Mouse (Mus musculus): Measurements from ENCODE around the gene Ltb. TPM values are rescaled to one million over a fixed set of nuclear protein-coding genes. Genes with fewer than 3 reads are reported as not detected.

Gene Ltb
- polyA plus RNA-seq, 1 experiment from 2014 or later, result 6.4 TPM

DNA sequence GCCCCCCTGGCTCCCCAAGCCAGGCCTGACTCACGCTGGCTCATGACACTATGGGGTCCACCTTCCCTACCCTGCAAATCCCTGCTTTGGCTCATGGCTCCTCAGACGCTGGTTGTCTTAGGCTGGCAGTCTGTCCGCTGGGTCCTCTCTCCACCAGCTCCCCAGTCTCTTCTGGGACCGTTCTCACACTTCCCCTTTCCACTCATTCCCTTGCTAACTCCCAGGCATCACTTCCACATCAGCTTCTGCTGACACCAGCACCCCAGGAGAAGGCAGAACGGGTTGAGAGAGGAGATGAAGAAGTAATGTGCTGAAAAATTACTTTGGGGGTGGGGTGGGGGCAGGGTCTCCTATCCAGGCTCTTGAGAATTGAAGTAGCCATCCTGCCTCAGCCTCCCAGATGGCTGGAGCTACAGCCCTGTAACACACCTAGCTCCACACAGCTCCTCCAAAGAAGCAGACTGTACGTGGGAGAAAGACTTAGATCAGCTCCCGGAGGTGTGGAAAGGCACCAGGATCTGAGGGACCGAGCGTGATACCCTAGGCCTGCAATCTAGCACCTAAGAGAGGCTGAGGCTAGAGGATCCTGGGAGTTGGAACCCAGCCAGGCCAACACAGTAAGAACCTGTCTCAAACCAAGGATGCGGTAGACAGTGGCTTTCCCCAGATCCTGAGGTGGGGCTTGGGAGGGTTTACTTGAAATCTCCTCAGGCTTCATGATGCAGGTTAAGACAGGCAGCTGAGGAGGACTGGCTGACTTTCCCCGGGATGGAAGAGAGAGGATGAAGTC lies 21.6 kb upstream of the Ltb start:
- 54% methylated on average over 11 of the region's 11 CpGs for WGBS
- Histone ChIP-seq H3K4me3 (ENCODE audit: low read length) (no peak overlapping the region), H3K4me1 (ENCODE audit: control insufficient read depth, insufficient read depth, low read length) (no peaks in the 10 kb centered on the region; the same call in 1 of the 2 replicates), H3K9ac (ENCODE audit: low read length) (no peak overlapping the region), H3K9me3 (replicated peaks; ENCODE audit: control insufficient read depth, low read length) (no peaks in the 10 kb centered on the region), H3K27me3 (ENCODE audit: control insufficient read depth, insufficient read depth, low read length) (no peaks in the 10 kb centered on the region), H3K36me3 (ENCODE audit: control insufficient read depth, insufficient read depth) (no peaks in the 10 kb centered on the region), H3K4me2 (ENCODE audit: low read depth, low read length) (no peak overlapping the region), H3K27ac (ENCODE audit: low read length) (peak overlapping the region; percentile 42; the same call in 1 of the 2 replicates)
- ATAC-seq (replicated peaks; ENCODE audit: extremely low read depth, insufficient read depth, low FRiP score), result no peak

DNA sequence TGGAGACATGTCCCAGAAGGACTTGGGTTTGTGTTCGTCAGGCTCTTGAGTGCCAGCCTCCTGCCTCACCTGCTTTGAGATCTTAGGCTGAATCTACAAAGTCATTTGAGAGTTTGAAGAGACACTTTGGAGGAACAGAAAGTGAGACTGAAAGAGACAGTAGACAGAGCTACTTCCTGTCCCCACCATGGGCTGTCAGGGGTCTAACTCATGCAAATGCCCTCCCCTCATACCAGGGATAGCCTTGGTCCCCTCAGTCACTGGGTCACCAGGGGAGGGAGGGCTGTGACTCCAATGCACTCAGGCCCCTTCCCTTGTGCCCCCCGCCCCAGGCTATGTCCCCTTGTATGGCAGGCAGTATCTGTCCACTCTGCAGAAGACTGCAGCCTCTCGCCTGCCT lies 20.9 kb upstream of the Ltb start:
- Histone ChIP-seq H3K4me2 (ENCODE audit: low read depth, low read length) (no peak overlapping the region), H3K27me3 (ENCODE audit: control insufficient read depth, insufficient read depth, low read length) (no peaks in the 10 kb centered on the region), H3K4me3 (ENCODE audit: low read length) (no peak overlapping the region), H3K4me1 (ENCODE audit: control insufficient read depth, insufficient read depth, low read length) (no peaks in the 10 kb centered on the region; the same call in 1 of the 2 replicates), H3K9me3 (replicated peaks; ENCODE audit: control insufficient read depth, low read length) (no peaks in the 10 kb centered on the region), H3K27ac (ENCODE audit: low read length) (peak overlapping the region; percentile 42; the same call in 1 of the 2 replicates), H3K9ac (ENCODE audit: low read length) (no peak overlapping the region), H3K36me3 (ENCODE audit: control insufficient read depth, insufficient read depth) (no peaks in the 10 kb centered on the region)
- ATAC-seq (replicated peaks; ENCODE audit: extremely low read depth, insufficient read depth, low FRiP score), result no peak
- 55% methylated on average over 3 of the region's 3 CpGs for WGBS

DNA sequence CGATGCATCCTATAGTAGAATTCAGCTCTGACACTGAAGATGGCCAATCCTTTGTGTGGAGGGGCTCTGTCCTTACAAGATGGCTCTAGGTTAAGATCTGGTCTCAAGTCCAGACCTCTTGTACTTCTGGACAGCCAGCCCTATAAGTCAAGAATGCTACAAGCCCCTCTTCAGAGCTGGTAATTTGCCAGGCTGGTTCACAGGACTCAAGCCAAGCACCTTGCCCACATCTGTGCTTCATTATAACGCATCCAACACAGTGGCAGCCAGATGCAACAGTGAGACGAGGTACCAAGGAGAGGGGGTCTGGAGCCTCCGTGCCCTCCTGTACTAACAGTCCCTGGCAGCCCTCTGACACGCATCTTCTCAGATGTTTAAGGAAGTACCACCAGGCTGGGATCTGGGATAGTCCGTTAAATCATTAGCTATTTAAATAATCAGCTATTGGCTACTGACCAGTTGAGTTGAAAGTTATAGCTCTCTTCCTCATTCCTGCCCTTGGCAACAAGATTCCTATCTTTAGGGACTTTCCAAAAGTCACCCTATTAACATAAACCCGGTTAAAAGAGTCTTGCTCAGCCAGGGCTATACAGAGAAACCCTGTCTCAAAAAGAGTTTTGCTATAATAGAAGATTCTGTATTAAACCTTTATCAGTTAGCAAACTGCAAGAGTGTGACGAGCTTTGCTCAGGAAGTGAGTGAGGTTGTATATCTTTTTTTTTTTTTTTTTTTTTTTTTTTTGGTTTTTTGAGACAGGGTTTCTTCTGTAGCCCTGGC lies 19.9 kb upstream of the Ltb start:
- no peak overlapping the region for H3K9ac ChIP-seq (ENCODE audit: low read length)
- 62% methylated on average over 8 of the region's 8 CpGs for WGBS
- no peak for ATAC-seq (replicated peaks; ENCODE audit: extremely low read depth, insufficient read depth, low FRiP score)

DNA sequence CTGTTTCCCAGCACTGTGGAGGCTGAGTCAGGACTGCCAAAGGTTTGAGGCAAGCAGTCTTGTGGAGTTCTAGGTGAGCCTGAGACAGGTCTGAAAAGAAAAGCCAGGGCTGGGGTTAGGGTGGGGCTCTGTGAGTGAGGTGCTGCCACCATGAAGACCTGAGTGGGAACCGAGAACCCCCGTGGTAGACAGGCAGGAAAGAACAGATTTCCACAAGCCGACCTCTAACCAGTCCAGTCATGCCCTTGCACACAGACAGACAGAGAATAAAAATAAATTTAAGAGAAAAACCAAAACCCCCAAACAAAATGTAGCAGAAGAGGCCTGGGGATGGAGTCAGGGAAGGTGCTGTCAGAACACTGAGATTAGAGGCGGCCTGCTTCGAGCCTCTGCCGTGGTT lies 18.9 kb upstream of the Ltb start:
- 70% methylated on average over 6 of the region's 6 CpGs for WGBS
- H3K4me2 ChIP-seq (ENCODE audit: low read depth, low read length), result no peak overlapping the region
- H3K27ac ChIP-seq (ENCODE audit: low read length), result no peak overlapping the region
- no peak overlapping the region for H3K9ac ChIP-seq (ENCODE audit: low read length)
- H3K36me3 ChIP-seq (ENCODE audit: control insufficient read depth, insufficient read depth), result no peaks in the 10 kb centered on the region
- no peak overlapping the region for H3K4me3 ChIP-seq (ENCODE audit: low read length)
- ATAC-seq (replicated peaks; ENCODE audit: extremely low read depth, insufficient read depth, low FRiP score), result no peak
- H3K27me3 ChIP-seq (ENCODE audit: control insufficient read depth, insufficient read depth, low read length), result no peaks in the 10 kb centered on the region
- no peaks in the 10 kb centered on the region; the same call in 1 of the 2 replicates for H3K4me1 ChIP-seq (ENCODE audit: control insufficient read depth, insufficient read depth, low read length)
- no peaks in the 10 kb centered on the region for H3K9me3 ChIP-seq (replicated peaks; ENCODE audit: control insufficient read depth, low read length)

More for the DNA sequence above, 19.9 kb upstream of the Ltb start:
- Histone ChIP-seq H3K4me1 (ENCODE audit: control insufficient read depth, insufficient read depth, low read length) (no peaks in the 10 kb centered on the region; the same call in 1 of the 2 replicates), H3K27ac (ENCODE audit: low read length) (no peak overlapping the region), H3K9me3 (replicated peaks; ENCODE audit: control insufficient read depth, low read length) (no peaks in the 10 kb centered on the region), H3K27me3 (ENCODE audit: control insufficient read depth, insufficient read depth, low read length) (no peaks in the 10 kb centered on the region), H3K4me2 (ENCODE audit: low read depth, low read length) (no peak overlapping the region), H3K36me3 (ENCODE audit: control insufficient read depth, insufficient read depth) (no peaks in the 10 kb centered on the region), H3K4me3 (ENCODE audit: low read length) (no peak overlapping the region)

DNA sequence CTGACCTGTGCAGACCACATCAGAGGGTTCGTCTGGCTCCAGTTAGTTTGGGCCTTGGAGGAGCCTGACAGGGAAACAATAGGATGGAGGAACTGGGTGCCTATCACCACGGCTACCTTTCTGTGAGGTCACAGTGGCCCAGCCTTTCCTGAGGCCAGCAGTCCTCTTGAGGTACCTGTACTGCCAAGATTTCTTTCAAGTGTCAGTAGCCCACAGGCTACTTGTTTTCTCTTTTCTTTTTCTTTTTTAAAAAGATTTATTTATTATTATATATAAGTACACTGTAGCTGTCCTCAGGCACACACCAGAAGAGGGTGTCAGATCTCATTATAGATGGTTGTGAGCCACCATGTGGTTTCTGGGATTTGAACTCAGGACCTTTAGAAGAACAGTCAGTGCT lies 18.3 kb upstream of the Ltb start, which contains the start of gene Aif1:
Aif1 (minus strand) TSS at position 101 of the 400 bp plus-strand sequence.
- Histone ChIP-seq H3K9ac (ENCODE audit: low read length) (no peak within 1 kb of the TSS), H3K9me3 (replicated peaks; ENCODE audit: control insufficient read depth, low read length) (no peaks in the 10 kb centered on the region), H3K36me3 (ENCODE audit: control insufficient read depth, insufficient read depth) (no peaks in the 10 kb centered on the region), H3K27ac (ENCODE audit: low read length) (no peak within 1 kb of the TSS), H3K4me2 (ENCODE audit: low read depth, low read length) (no peak within 1 kb of the TSS), H3K4me1 (ENCODE audit: control insufficient read depth, insufficient read depth, low read length) (no peaks in the 10 kb centered on the region; the same call in 1 of the 2 replicates), H3K27me3 (ENCODE audit: control insufficient read depth, insufficient read depth, low read length) (no peaks in the 10 kb centered on the region), H3K4me3 (ENCODE audit: low read length) (no peak within 1 kb of the TSS)
- 66% methylated on average over 2 of the region's 2 CpGs for WGBS
- ATAC-seq (replicated peaks; ENCODE audit: extremely low read depth, insufficient read depth, low FRiP score), result no peak

DNA sequence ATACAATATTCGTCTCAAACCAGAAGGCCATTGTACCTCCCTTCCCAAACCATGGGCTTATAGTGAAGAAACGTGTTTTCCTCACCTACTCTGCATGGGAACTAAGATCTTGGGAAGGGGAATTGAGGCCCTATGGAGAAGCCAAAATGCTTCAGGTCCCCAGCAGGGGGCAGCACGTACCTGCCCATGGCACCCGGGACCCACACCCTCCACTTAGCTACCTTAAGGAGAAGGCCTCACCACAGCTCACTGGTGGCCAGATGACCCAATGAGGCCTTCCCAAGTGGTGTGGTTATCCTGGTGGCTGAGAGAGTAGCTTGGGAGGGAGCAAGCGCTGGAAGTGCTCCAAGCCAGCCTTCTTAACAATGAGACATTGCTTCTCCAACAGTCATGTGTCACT lies 15.7 kb upstream of the Ltb start:
- H3K4me3 ChIP-seq (ENCODE audit: low read length), result no peak overlapping the region
- H3K4me1 ChIP-seq (ENCODE audit: control insufficient read depth, insufficient read depth, low read length), result no peaks in the 10 kb centered on the region
- no peak overlapping the region for H3K9ac ChIP-seq (ENCODE audit: low read length)
- no peak overlapping the region for H3K4me2 ChIP-seq (ENCODE audit: low read depth, low read length)
- peak; percentile 69; the same call in 1 of the 2 replicates for ATAC-seq (replicated peaks; ENCODE audit: extremely low read depth, insufficient read depth, low FRiP score)
- H3K27me3 ChIP-seq (ENCODE audit: control insufficient read depth, insufficient read depth, low read length), result no peaks in the 10 kb centered on the region
- no peaks in the 10 kb centered on the region for H3K36me3 ChIP-seq (ENCODE audit: control insufficient read depth, insufficient read depth)
- WGBS, result 7% methylated on average over 5 of the region's 5 CpGs
- H3K27ac ChIP-seq (ENCODE audit: low read length), result no peak overlapping the region
- no peaks in the 10 kb centered on the region for H3K9me3 ChIP-seq (replicated peaks; ENCODE audit: control insufficient read depth, low read length)

DNA sequence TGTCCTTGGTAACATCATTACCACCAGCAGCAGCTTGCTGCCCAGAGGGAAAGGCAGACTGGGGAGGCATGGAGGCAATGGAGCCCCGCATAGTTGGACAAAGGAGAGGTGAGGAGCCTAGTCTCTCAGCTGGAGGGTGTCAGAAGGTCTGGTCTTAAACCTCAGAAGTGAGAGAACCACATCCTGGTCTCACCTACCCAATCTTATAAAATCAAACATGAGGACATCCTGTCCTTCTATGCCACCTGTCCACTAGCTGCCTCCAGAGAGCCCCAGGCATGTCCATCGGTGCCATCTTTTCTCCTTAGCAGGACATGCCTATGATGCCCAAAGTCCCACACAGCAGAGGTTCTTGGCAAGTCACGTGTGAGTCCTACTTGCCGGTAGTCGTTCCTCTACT lies 14.1 kb upstream of the Ltb start:
- Histone ChIP-seq H3K9me3 (replicated peaks; ENCODE audit: control insufficient read depth, low read length) (no peaks in the 10 kb centered on the region), H3K4me3 (ENCODE audit: low read length) (no peak overlapping the region), H3K9ac (ENCODE audit: low read length) (no peak overlapping the region), H3K27ac (ENCODE audit: low read length) (no peak overlapping the region), H3K4me1 (ENCODE audit: control insufficient read depth, insufficient read depth, low read length) (no peaks in the 10 kb centered on the region), H3K27me3 (ENCODE audit: control insufficient read depth, insufficient read depth, low read length) (no peaks in the 10 kb centered on the region), H3K4me2 (ENCODE audit: low read depth, low read length) (no peak overlapping the region), H3K36me3 (ENCODE audit: control insufficient read depth, insufficient read depth) (no peaks in the 10 kb centered on the region)
- no peak for ATAC-seq (replicated peaks; ENCODE audit: extremely low read depth, insufficient read depth, low FRiP score)
- WGBS, result 77% methylated on average over 5 of the region's 5 CpGs

DNA sequence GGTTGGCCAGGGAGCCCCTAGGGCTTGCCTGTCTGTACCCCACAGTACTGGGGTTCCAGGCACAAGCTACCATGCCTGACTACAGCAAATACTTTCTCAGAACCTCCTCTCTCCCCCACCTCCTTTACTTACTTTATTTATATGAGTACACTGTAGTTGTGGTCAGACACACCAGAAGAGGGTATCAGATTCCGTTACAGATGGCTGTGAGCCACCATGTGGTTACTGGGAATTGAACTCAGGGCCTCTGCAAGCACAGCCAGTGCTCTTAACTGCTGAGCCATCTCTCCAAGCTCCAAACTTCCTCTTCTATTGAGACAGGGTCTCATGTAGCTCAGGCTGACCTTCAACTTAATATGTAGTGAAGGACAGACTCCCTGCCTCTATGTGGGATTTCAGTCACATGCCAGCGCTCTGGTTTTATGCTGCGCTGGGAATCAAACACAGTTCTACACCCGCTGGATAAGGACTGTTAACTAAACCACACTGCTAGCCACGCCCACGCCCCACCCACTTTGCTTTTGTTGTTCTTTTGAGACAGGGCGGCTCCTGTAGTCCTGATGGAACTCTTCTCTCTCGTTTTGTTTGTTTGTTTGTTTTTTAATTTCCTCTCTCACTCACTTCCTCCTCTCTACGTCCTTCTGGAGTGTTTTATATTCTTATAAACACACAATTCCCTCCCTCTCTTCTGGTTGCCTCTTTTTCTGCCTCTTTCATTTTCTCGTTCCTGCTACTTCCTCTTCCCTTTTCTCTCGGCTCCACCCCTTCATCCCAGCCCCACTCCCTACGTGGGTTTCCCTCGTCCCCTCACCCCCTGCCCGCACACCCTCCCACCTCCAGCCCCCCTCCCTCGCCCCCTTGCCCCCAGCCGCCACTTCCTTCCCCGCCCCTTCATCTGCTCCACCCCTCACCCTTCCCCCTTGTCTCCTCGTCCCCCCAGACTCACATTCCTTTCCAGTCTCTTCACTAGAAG lies 8.3 kb upstream of the Ltb start:
- peak; percentile 49; the same call in 1 of the 2 replicates for ATAC-seq (replicated peaks; ENCODE audit: extremely low read depth, insufficient read depth, low FRiP score)
- H3K4me2 ChIP-seq (ENCODE audit: low read depth, low read length), result peak overlapping the region; percentile 65
- 2% methylated on average over 18 of the region's 18 CpGs for WGBS
- H3K27me3 ChIP-seq (ENCODE audit: control insufficient read depth, insufficient read depth, low read length), result no peaks in the 10 kb centered on the region
- H3K9ac ChIP-seq (ENCODE audit: low read length), result peak overlapping the region; percentile 63
- no peaks in the 10 kb centered on the region for H3K9me3 ChIP-seq (replicated peaks; ENCODE audit: control insufficient read depth, low read length)
- H3K36me3 ChIP-seq (ENCODE audit: control insufficient read depth, insufficient read depth), result no peaks in the 10 kb centered on the region
- H3K4me1 ChIP-seq (ENCODE audit: control insufficient read depth, insufficient read depth, low read length), result no peaks in the 10 kb centered on the region
- H3K27ac ChIP-seq (ENCODE audit: low read length), result peak overlapping the region; percentile 11
- H3K4me3 ChIP-seq (ENCODE audit: low read length), result peak overlapping the region; percentile 57

Measured in heart, embryonic 16.5 days (tissue).